Mouse (Mus musculus) heart, embryonic 11.5 days (tissue): Measurements from ENCODE around the gene Fcgr3. TPM values are rescaled to one million over a fixed set of nuclear protein-coding genes. Genes with fewer than 3 reads are reported as not detected.

Experiments
- ATAC-seq: fragments of 200-750 bp; cut with Nextera tagmentation; replicated peaks from 2 replicates; pipeline ENCODE4 v1.8.0; 2017; ENCODE audit warnings: moderate library complexity; ENCODE audit not compliant: insufficient number of reproducible peaks, low FRiP score, low TSS enrichment
- H3K27ac ChIP-seq: fragments of 300-500 bp; sonication (generic); 2 replicates; pipeline ENCODE4 v1.5.1; 2014; ENCODE audit warnings: mild to moderate bottlenecking, low read depth, low read length
- H3K27me3 ChIP-seq: fragments of 300-500 bp; sonication (generic); 2 replicates; pipeline ENCODE4 v1.6.1; 2014; ENCODE audit warnings: mild to moderate bottlenecking, low read length, mixed read lengths; ENCODE audit not compliant: control insufficient read depth, insufficient read depth
- H3K36me3 ChIP-seq: fragments of 300-500 bp; sonication (generic); 2 replicates; pipeline ENCODE4 v1.6.1; 2014; ENCODE audit warnings: mild to moderate bottlenecking, low read length, moderate library complexity, mixed read lengths; ENCODE audit not compliant: control insufficient read depth, insufficient read depth
- H3K4me1 ChIP-seq: fragments of 300-500 bp; sonication (generic); 2 replicates; pipeline ENCODE4 v1.6.1; 2014; ENCODE audit warnings: low read length; ENCODE audit not compliant: control insufficient read depth, insufficient read depth
- H3K4me2 ChIP-seq: fragments of 300-500 bp; sonication (generic); 2 replicates; pipeline ENCODE4 v1.6.1; 2014; ENCODE audit warnings: mild to moderate bottlenecking, moderate library complexity
- H3K4me3 ChIP-seq: fragments of 300-500 bp; sonication (generic); 2 replicates; pipeline ENCODE4 v1.5.1; 2014; ENCODE audit warnings: low read depth, low read length
- H3K9ac ChIP-seq: fragments of 300-500 bp; sonication (generic); 2 replicates; pipeline ENCODE4 v1.6.1; 2014; ENCODE audit warnings: mild to moderate bottlenecking, low read depth, low read length, moderate library complexity
- H3K9me3 ChIP-seq: fragments of 300-500 bp; sonication (generic); replicated peaks from 2 replicates; pipeline ENCODE4 v1.6.1; 2016; ENCODE audit warnings: low read length; ENCODE audit not compliant: control insufficient read depth
- WGBS: fragments of 180-500 bp; shearing (Covaris S2); extraction: QIAGEN DNeasy Blood & Tissue Kit; methylation state at CpG from one replicate; pipeline ENCODE4 v1.1.7; 2014; ENCODE audit not compliant: insufficient replicate concordance; 5-methylcytosine and 5-hydroxymethylcytosine counted together
- microRNA-seq: library from miRNA; unstranded; fragments of <30 nt; microRNA quantifications from one replicate; pipeline ENCODE4, GENCODE M21; 2016; ENCODE audit warnings: borderline number of aligned reads
- polyA plus RNA-seq: library from polyadenylated mRNA; unstranded; fragments of >200 nt; fragmentation: Nextera tagmentation; extraction: Ambion mirVana; gene quantifications from 2 replicates; pipeline ENCODE4 v1.2.1, GENCODE M21; 2014

Fcgr3 gene
- polyA plus RNA-seq, 1 experiment from 2014 or later, result 4.4 TPM

DNA sequence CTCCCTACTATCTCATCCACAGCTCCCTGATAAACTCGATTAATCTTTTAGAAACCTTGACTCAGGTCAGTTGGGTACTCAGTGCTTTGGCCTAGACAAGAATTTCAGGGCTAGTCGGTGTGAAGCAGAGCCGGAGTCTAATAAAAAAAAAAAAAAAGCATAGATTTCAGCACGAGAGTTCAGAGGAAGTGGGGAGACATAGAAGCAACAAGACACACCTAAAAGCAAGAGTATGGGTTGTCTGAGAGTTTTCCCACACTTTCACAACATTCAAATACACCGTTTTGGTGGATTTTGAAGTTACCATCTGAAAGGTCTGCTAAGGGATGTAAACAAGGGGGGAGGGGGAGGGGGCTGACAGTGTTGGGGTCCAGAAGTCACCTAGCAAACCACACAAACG is 59.7 kb downstream of the Fcgr3 start:
- H3K4me1 ChIP-seq, result no peaks in the 10 kb centered on the region
- no peaks in the 10 kb centered on the region for H3K36me3 ChIP-seq
- H3K4me3 ChIP-seq, result no peak overlapping the region
- WGBS, result 56% methylated on average over 6 of the region's 6 CpGs
- no peak overlapping the region for H3K9ac ChIP-seq
- no peak for ATAC-seq
- H3K9me3 ChIP-seq, result no peaks in the 10 kb centered on the region
- no peak overlapping the region for H3K27ac ChIP-seq
- H3K27me3 ChIP-seq, result no peaks in the 10 kb centered on the region
- no peak overlapping the region for H3K4me2 ChIP-seq

Small RNA genes lying within 50 kb of the gene (microRNA-seq; reads per million reads assigned to microRNA genes)
- gene Gm27552 (not detected), gene Gm27844 (not detected), gene Mir6546 (17.1 reads per million, percentile 49 among the genes with 10 or more reads in this experiment)

Other genes starting within 250 kb of the Fcgr3 start
- 13.7 and 17.0 TPM in 2 replicates for gene Atf6, start 197.2 kb downstream of the Fcgr3 start, polyA plus RNA-seq
- gene Gm26620, start 179.9 kb downstream of the Fcgr3 start, polyA plus RNA-seq, result 0.38 and 0.66 TPM in 2 replicates
- gene Dusp12, start 179.4 kb downstream of the Fcgr3 start, polyA plus RNA-seq, result 25.6 and 28.0 TPM in 2 replicates
- gene Fcrlb, start 152.0 kb downstream of the Fcgr3 start, polyA plus RNA-seq, result not detected in 2 replicates
- gene Fcrla, start 137.4 kb downstream of the Fcgr3 start, polyA plus RNA-seq, result 0.36 TPM in 1 of 2 replicates, not detected in the other
- gene Fcgr2b, start 88.4 kb downstream of the Fcgr3 start, polyA plus RNA-seq, result 0.59 TPM in 1 of 2 replicates, not detected in the other
- gene Fcgr4, start 46.0 kb downstream of the Fcgr3 start, polyA plus RNA-seq, result 0.23 TPM in 1 of 2 replicates, not detected in the other
- gene Cfap126, start 49.0 kb upstream of the Fcgr3 start, polyA plus RNA-seq, result 2.7 and 5.6 TPM in 2 replicates
- 426 and 502 TPM in 2 replicates for gene Sdhc, start 85.7 kb upstream of the Fcgr3 start, polyA plus RNA-seq
- gene Mpz, start 85.8 kb upstream of the Fcgr3 start, polyA plus RNA-seq, result 0.30 TPM in 1 of 2 replicates, not detected in the other
- gene Pcp4l1, start 131.3 kb upstream of the Fcgr3 start, polyA plus RNA-seq, result 36.2 and 40.0 TPM in 2 replicates
- gene Nr1i3, start 149.0 kb upstream of the Fcgr3 start, polyA plus RNA-seq, result 0.11 and 0.19 TPM in 2 replicates
- gene Tomm40l, start 157.6 kb upstream of the Fcgr3 start, polyA plus RNA-seq, result 44.1 and 53.2 TPM in 2 replicates
- gene Apoa2, start 160.1 kb upstream of the Fcgr3 start, polyA plus RNA-seq, result 13.6 and 55.4 TPM in 2 replicates
- 12.1 and 18.4 TPM in 2 replicates for gene Fcer1g, start 169.4 kb upstream of the Fcgr3 start, polyA plus RNA-seq
- 1.5 and 1.7 TPM in 2 replicates for gene Adamts4, start 185.5 kb upstream of the Fcgr3 start, polyA plus RNA-seq
- 446 and 471 TPM in 2 replicates for gene Ndufs2, start 186.5 kb upstream of the Fcgr3 start, polyA plus RNA-seq
- gene B4galt3, start 205.4 kb upstream of the Fcgr3 start, polyA plus RNA-seq, result 48.4 and 49.4 TPM in 2 replicates
- 59.9 and 60.7 TPM in 2 replicates for gene Ppox, start 216.3 kb upstream of the Fcgr3 start, polyA plus RNA-seq
- 51.2 TPM in 2 replicates for gene Usp21, start 223.1 kb upstream of the Fcgr3 start, polyA plus RNA-seq
- gene Ufc1, start 230.1 kb upstream of the Fcgr3 start, polyA plus RNA-seq, result 90.3 and 92.9 TPM in 2 replicates